Mouse (Mus musculus): ENCODE results near the gene Acsm3.

The Acsm3 gene

GRCm38 (mm10) chr7:119800991-119801390, 40.3 kb downstream of the Acsm3 start:
- DNase-seq, result no peak

GRCm38 (mm10) chr7:119807396-119807795, 46.7 kb downstream of the Acsm3 start:
- DNase-seq, result no peak

- DNase-seq, result no peak
These were observed 48.0 kb downstream of the Acsm3 start for GRCm38 (mm10) chr7:119808723-119809122.

- DNase-seq, result no peak
These were observed 74.6 kb downstream of the Acsm3 start for GRCm38 (mm10) chr7:119835371-119835770.

- no peak for DNase-seq
These were observed 75.5 kb downstream of the Acsm3 start for GRCm38 (mm10) chr7:119835996-119836777.
